Mouse (Mus musculus): ENCODE results near the gene Zfand3.

- no peak for TF ChIP-seq E2F4 (IDR thresholded peaks at IDR 0.05; ENCODE audit: insufficient read depth)
- TF ChIP-seq TCF12 (IDR thresholded peaks at IDR 0.05; ENCODE audit: insufficient read depth, poor library complexity, severe bottlenecking): no peak
- no peak for TF ChIP-seq POLR2A (IDR thresholded peaks at IDR 0.05; ENCODE audit: insufficient read length, low read depth)
- TF ChIP-seq USF1 (IDR thresholded peaks at IDR 0.05; ENCODE audit: low read depth): no peak
- no peak for TF ChIP-seq CEBPB (IDR thresholded peaks at IDR 0.05; ENCODE audit: insufficient read depth, poor library complexity, severe bottlenecking)
- no peak for TF ChIP-seq TCF3 (IDR thresholded peaks at IDR 0.05; ENCODE audit: insufficient read length, low read depth)
- no peak for TF ChIP-seq MYOD1 (IDR thresholded peaks at IDR 0.05; ENCODE audit: control insufficient read depth in 1 of 3, insufficient read length in 2 of 3, low read depth in 2 of 3)
- no peak for TF ChIP-seq POLR2AphosphoS2 (IDR thresholded peaks at IDR 0.05; ENCODE audit: insufficient read length, low read depth)
- no peak for TF ChIP-seq REST (IDR thresholded peaks at IDR 0.05; ENCODE audit: insufficient read depth, insufficient read length)
Measured at GRCm38 (mm10) chr17:30253924-30254323, 249.4 kb downstream of the Zfand3 start.
